Mouse (Mus musculus) erythroblast, embryonic 14.5 days (primary cell): ENCODE data around the gene Cpt2.

ENCODE experiments used
- GATA1 ChIP-seq: IDR thresholded peaks from 2 replicates; pipeline ENCODE4 v1.6.1; 2012; ENCODE audit warnings: low read length, inconsistent platforms, mixed read lengths
- TAL1 ChIP-seq: IDR thresholded peaks from 3 replicates; pipeline ENCODE4 v1.6.1; 2012; ENCODE audit warnings: low read length, inconsistent platforms, mixed read lengths

DNA sequence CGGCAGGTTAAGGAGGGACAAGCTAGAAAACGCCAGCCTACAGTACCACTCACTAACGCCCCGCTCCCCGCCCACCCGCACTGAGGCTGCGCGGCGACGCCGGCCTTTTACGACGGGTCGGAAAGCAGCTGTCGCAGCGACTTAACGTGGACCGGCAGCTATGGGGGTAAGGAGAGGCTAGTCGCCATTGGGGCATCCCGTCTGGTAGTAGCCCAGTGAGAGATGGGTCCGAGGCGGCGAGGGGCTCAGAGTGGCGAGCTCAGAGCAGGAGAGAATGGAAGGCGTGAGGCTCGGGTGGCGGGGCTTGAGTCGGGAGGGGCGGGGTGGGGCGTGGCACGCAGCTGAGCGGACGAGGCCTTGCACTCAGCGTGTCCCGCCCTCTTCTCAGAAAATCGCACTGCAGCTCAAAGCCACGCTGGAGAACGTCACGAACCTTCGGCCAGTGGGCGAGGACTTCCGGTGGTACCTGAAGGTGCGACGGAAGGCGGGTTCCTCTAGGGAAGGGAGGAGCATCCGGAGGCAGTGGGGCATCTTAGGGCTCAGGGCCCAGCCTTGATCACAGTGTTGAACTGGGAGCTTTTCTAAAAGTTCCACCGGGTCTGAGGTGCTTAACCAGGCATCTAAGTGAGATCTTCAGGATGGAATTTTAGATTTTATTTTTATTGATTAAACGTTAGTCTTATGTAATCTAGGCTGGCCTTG lies 33.5 kb downstream of the Cpt2 start, which contains the start of gene 0610037L13Rik:
- TF ChIP-seq GATA1 (no peak), TAL1 (no peak)
